Mouse (Mus musculus) lung, postnatal 25 days (tissue): Measurements from ENCODE around the gene Mrm1.
"Not testable (repeated sequence)": the region's sequence is repeated elsewhere in the genome, so short reads cannot be mapped to it uniquely, and the experiment has no call there.

Source experiments
- DNase-seq: peaks from one replicate; pipeline ENCODE4 v3.0.0; 2022; ENCODE audit warnings: low spot score

Gene Mrm1

GRCm38 (mm10) chr11:84818961-84819692, at the start of gene Mrm1:
Gene Mrm1, minus strand, starts transcription at chr11:84819515.
- DNase-seq: peak; percentile 97

- DNase-seq: no peak
These were observed 49.5 kb upstream of the Mrm1 start for GRCm38 (mm10) chr11:84868786-84869259.

- DNase-seq: no peak
These were observed 48.3 kb upstream of the Mrm1 start for GRCm38 (mm10) chr11:84867586-84867985.

- no peak for DNase-seq
These were observed 46.0 kb upstream of the Mrm1 start for GRCm38 (mm10) chr11:84865268-84865667.

GRCm38 (mm10) chr11:84855285-84855684, 36.0 kb upstream of the Mrm1 start:
- DNase-seq: no peak

- no peak for DNase-seq
These were observed 28.3 kb upstream of the Mrm1 start for GRCm38 (mm10) chr11:84847475-84848090.

- no peak for DNase-seq
These were observed 27.6 kb upstream of the Mrm1 start for GRCm38 (mm10) chr11:84846741-84847474.

- DNase-seq: no peak
These were observed 20.0 kb upstream of the Mrm1 start for GRCm38 (mm10) chr11:84839330-84839729.

GRCm38 (mm10) chr11:84829495-84829894, 10.2 kb upstream of the Mrm1 start:
- DNase-seq: not testable (repeated sequence)

- DNase-seq: peak; percentile 95
These were observed 9.4 kb upstream of the Mrm1 start, which contains the start of gene Dhrs11 for GRCm38 (mm10) chr11:84828516-84829399. Gene Dhrs11, minus strand, starts transcription at chr11:84828994.

GRCm38 (mm10) chr11:84827901-84828503, 8.7 kb upstream of the Mrm1 start:
- DNase-seq: no peak

- DNase-seq: no peak
These were observed 8.2 kb upstream of the Mrm1 start for GRCm38 (mm10) chr11:84827492-84827891.

- peak; percentile 30 for DNase-seq
These were observed 6.9 kb upstream of the Mrm1 start for GRCm38 (mm10) chr11:84826185-84826584.

- DNase-seq: no peak
These were observed 6.0 kb upstream of the Mrm1 start for GRCm38 (mm10) chr11:84825261-84825807.

GRCm38 (mm10) chr11:84823484-84823897, 4.2 kb upstream of the Mrm1 start:
- DNase-seq: no peak

GRCm38 (mm10) chr11:84822487-84822886, 3.2 kb upstream of the Mrm1 start:
- DNase-seq: no peak

GRCm38 (mm10) chr11:84821131-84821770, 1.9 kb upstream of the Mrm1 start:
- DNase-seq: no peak

- peak; percentile 86 for DNase-seq
These were observed 992 bp downstream of the Mrm1 start for GRCm38 (mm10) chr11:84818085-84818960.

GRCm38 (mm10) chr11:84817362-84817761, 2.0 kb downstream of the Mrm1 start:
- no peak for DNase-seq
